Mouse (Mus musculus) embryonic facial prominence, embryonic 14.5 days (tissue): ENCODE measurements around the gene Gm17387. TPM values are rescaled to one million over a fixed set of nuclear protein-coding genes. Genes with fewer than 3 reads are reported as not detected.

ENCODE experiments used
- ATAC-seq: fragments of 200-750 bp; cut with Nextera tagmentation; 2 replicates; pipeline ENCODE4 v1.8.0; 2017; ENCODE audit warnings: low read depth, moderate number of reproducible peaks, moderate TSS enrichment
- DNase-seq: peaks from one replicate; pipeline ENCODE4 v3.0.0-alpha.2; 2015; ENCODE audit warnings: low spot score
- H3K27ac ChIP-seq: fragments of 300-500 bp; sonication (generic); replicated peaks from 2 replicates; pipeline ENCODE4 v1.5.1; 2014; ENCODE audit warnings: low read depth, mild to moderate bottlenecking, low read length, moderate library complexity
- H3K27me3 ChIP-seq: fragments of 300-500 bp; sonication (generic); replicated peaks from 2 replicates; pipeline ENCODE4 v1.6.1; 2014; ENCODE audit warnings: low read length; ENCODE audit not compliant: control insufficient read depth, insufficient read depth
- H3K36me3 ChIP-seq: fragments of 300-500 bp; sonication (generic); 2 replicates; pipeline ENCODE4 v1.6.1; 2014; ENCODE audit warnings: low read length, mixed read lengths; ENCODE audit not compliant: control insufficient read depth, insufficient read depth
- H3K4me1 ChIP-seq: fragments of 300-500 bp; sonication (generic); 2 replicates; pipeline ENCODE4 v1.6.1; 2014; ENCODE audit warnings: antibody characterized with exemption, low read length; ENCODE audit not compliant: control insufficient read depth, insufficient read depth
- H3K4me2 ChIP-seq: fragments of 300-500 bp; sonication (generic); 2 replicates; pipeline ENCODE4 v1.6.1; 2014; ENCODE audit warnings: low read depth, mild to moderate bottlenecking, low read length, moderate library complexity, mixed read lengths
- H3K4me3 ChIP-seq: fragments of 300-500 bp; sonication (generic); 2 replicates; pipeline ENCODE4 v1.5.1; 2014; ENCODE audit warnings: low read depth, mild to moderate bottlenecking, low read length
- H3K9ac ChIP-seq: fragments of 300-500 bp; sonication (generic); 2 replicates; pipeline ENCODE4 v1.6.1; 2014; ENCODE audit warnings: low read depth, mild to moderate bottlenecking, low read length, moderate library complexity, mixed read lengths
- H3K9me3 ChIP-seq: fragments of 300-500 bp; sonication (generic); 2 replicates; pipeline ENCODE4 v1.6.1; 2016; ENCODE audit warnings: low read length; ENCODE audit not compliant: control insufficient read depth
- WGBS: fragments of 180-500 bp; shearing (Covaris S2); extraction: QIAGEN DNeasy Blood & Tissue Kit; methylation state at CpG from one replicate; pipeline ENCODE4 v1.1.7; 2014; 5-methylcytosine and 5-hydroxymethylcytosine counted together
- polyA plus RNA-seq: library from polyadenylated mRNA; unstranded; fragments of >200 nt; fragmentation: Nextera tagmentation; extraction: Ambion mirVana; gene quantifications from 2 replicates; pipeline ENCODE4 v1.2.1, GENCODE M21; 2014

Gm17387 gene
- polyA plus RNA-seq, 1 experiment from 2014 or later: not detected

DNA sequence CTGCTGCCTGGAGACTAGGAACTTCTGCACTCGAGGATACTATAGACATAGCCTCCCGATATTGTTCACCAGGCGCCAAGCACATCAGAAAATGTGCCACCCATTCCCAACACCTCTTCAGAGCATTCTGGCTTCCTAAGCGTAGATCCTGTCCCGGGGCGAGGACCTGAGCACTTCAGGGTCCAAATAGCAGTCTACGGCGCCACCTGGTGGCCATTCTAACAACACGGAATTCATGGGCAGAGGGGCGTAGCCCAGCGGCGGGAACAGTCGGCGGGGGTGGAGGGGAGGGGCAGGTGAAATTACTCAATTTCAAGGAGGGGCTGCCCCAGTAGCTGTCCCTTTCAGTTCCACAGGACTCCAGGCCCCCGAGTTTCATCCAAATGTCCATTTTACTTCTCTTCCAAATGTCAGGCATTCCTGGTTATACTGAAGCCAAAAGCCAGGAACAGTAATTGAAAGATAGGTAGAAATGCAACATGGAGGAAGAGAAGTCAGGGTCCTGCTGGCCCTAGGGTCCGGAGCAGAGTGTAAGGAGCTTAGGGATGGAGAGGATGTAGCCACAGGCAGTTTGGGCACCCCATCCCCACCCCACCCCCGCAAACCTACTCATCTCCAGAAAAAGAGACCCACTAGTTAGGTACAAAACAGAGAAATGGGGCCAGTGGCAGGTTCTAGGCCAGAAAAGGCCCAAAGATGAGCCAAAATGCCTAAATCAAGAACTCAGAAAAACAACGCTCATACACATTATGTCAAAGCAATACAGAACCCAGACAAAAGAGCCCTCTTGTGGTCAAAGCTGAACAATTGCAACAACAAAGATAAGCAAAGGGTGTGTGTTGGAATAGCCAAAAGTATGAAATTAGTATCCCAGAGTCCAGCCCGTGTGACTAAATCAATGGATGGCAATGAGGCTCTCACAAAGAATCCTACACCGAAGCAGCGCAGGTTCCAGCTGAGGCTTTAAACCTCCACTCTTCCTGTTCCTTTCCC is 19.6 kb downstream of the Gm17387 start:
- Histone ChIP-seq H3K4me2 (peak overlapping the region; percentile 61), H3K4me3 (peak overlapping the region; percentile 20), H3K4me1 (peaks cover 11% of the 10 kb centered on the region), H3K27ac (peak overlapping the region; percentile 84), H3K27me3 (no peaks in the 10 kb centered on the region), H3K36me3 (no peaks in the 10 kb centered on the region), H3K9me3 (0 out of 2 replicates have a peak, but pooled peaks cover 3% of the 10 kb centered on the region), H3K9ac (peak overlapping the region; percentile 41)
- peak; percentile 95 for DNase-seq
- WGBS: 9% methylated on average over 21 of the region's 21 CpGs
- ATAC-seq: peak; percentile 94

DNA sequence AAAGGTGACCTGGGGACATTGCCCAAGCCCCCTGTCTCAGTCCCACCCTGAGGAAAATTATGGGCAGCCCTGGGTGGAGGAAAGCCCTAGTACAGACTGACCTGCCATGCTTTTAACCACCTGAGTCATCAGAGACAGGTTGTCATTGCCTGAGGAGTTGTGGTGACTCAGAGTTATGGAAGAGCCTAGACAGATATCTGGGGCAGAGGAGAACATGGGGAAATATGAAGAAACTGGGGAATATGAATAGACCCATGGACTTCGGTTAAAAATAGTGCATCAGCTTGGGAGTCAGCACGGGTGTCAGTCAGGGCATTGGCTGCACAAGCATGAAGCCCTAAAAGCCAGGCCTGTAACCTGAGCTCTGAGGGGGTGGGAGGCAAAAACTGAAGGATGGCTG is 20.4 kb downstream of the Gm17387 start:
- WGBS: 80% methylated on average over 2 of the region's 2 CpGs
- Histone ChIP-seq H3K9me3 (0 out of 2 replicates have a peak, but pooled peaks cover 3% of the 10 kb centered on the region), H3K9ac (no peak overlapping the region), H3K27ac (no peak overlapping the region), H3K4me1 (peaks cover 11% of the 10 kb centered on the region), H3K27me3 (no peaks in the 10 kb centered on the region), H3K4me3 (no peak overlapping the region), H3K4me2 (no peak overlapping the region), H3K36me3 (no peaks in the 10 kb centered on the region)
- ATAC-seq (no peak), DNase-seq (no peak)

DNA sequence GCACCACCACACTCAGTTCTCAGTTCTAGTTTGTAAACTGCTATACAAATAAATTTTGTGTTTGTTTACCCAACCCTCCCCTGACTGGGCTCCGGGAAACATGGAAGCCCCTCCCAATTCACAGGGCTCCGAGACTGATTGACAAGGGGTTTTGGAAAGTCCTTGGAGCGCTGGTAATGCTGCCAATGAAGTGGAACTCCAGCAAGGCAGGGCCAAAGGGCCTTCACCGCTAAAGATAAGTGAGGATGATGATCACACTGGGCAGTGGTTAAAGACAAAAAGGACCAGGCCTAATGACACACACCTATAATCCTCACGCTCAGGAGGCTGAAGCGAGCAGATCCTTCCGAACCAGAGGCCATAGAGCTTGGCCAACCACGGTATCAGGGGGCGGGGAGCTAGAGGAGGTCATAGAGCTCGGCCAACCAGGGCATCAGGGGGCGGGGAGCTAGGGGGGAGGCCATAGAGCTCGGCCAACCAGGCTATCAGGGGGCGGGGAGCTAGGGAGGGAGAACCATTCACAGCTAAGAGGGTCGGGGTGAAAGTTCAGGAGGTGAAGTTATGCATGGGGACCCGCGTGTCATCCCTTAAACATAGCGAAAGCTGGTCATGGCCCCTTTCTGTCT is 22.2 kb downstream of the Gm17387 start:
- WGBS: 73% methylated on average over 17 of the region's 17 CpGs
- H3K27me3 ChIP-seq: no peaks in the 10 kb centered on the region
- DNase-seq (no peak), ATAC-seq (no peak)
- no peak overlapping the region for H3K4me2 ChIP-seq
- peaks cover 11% of the 10 kb centered on the region for H3K4me1 ChIP-seq
- H3K4me3 ChIP-seq: no peak overlapping the region
- no peak overlapping the region for H3K9ac ChIP-seq
- H3K27ac ChIP-seq: no peak overlapping the region
- H3K36me3 ChIP-seq: no peaks in the 10 kb centered on the region
- 0 out of 2 replicates have a peak, but pooled peaks cover 3% of the 10 kb centered on the region for H3K9me3 ChIP-seq

GRCm38 (mm10) chr7:141052016-141052415 is 23.1 kb downstream of the Gm17387 start:
- WGBS: 93% methylated on average over 4 of the region's 4 CpGs

DNA sequence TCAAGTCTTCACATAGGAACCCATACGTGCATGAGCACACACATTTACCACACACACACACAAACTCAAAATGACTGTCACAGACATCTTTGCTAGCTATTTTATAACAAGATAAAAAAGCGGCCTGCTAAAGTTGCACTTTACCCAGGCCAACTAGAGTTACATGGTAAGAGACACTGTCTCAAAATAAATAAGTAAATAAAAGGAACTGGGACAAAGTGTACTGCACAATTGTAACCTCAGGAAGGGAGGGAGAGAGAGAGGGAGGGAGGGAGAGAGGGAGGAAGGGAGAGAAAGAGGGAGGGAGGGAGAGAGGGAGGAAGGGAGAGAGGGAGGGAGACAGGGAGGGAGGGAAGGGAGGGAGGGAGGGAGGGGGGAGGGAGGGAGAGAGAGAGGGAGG is 23.5 kb downstream of the Gm17387 start:
- Histone ChIP-seq H3K4me3 (no peak overlapping the region), H3K4me1 (peaks cover under 1% of the 10 kb centered on the region), H3K9me3 (0 out of 2 replicates have a peak, but pooled peaks cover 3% of the 10 kb centered on the region), H3K36me3 (no peaks in the 10 kb centered on the region), H3K4me2 (no peak overlapping the region), H3K27me3 (no peaks in the 10 kb centered on the region), H3K27ac (no peak overlapping the region), H3K9ac (no peak overlapping the region)
- WGBS: 78% methylated on average over 2 of the region's 2 CpGs
- DNase-seq (no peak), ATAC-seq (no peak)

More at GRCm38 (mm10) chr7:141052016-141052415, 23.1 kb downstream of the Gm17387 start:
- ATAC-seq (no peak), DNase-seq (no peak)
- Histone ChIP-seq H3K9ac (no peak overlapping the region), H3K27ac (no peak overlapping the region), H3K4me2 (no peak overlapping the region), H3K27me3 (no peaks in the 10 kb centered on the region), H3K9me3 (0 out of 2 replicates have a peak, but pooled peaks cover 3% of the 10 kb centered on the region), H3K4me1 (peaks cover 5% of the 10 kb centered on the region), H3K36me3 (no peaks in the 10 kb centered on the region), H3K4me3 (no peak overlapping the region)

GRCm38 (mm10) chr7:141055785-141056184 is 26.9 kb downstream of the Gm17387 start:
- DNase-seq (no peak), ATAC-seq (no peak)
- 81% methylated on average over 4 of the region's 4 CpGs for WGBS
- Histone ChIP-seq H3K27me3 (no peaks in the 10 kb centered on the region), H3K9ac (no peak overlapping the region), H3K4me2 (no peak overlapping the region), H3K4me3 (no peak overlapping the region), H3K27ac (no peak overlapping the region), H3K4me1 (peaks cover 4% of the 10 kb centered on the region; the same call in 1 of the 2 replicates), H3K36me3 (no peaks in the 10 kb centered on the region), H3K9me3 (no peaks in the 10 kb centered on the region)

GRCm38 (mm10) chr7:141056976-141057375 is 28.0 kb downstream of the Gm17387 start:
- 89% methylated on average over 6 of the region's 6 CpGs for WGBS
- Histone ChIP-seq H3K4me2 (no peak overlapping the region), H3K27ac (no peak overlapping the region), H3K4me1 (peaks cover 10% of the 10 kb centered on the region), H3K36me3 (no peaks in the 10 kb centered on the region), H3K9ac (no peak overlapping the region), H3K9me3 (no peaks in the 10 kb centered on the region), H3K27me3 (no peaks in the 10 kb centered on the region), H3K4me3 (no peak overlapping the region)
- no peak for DNase-seq
- ATAC-seq: no peak

DNA sequence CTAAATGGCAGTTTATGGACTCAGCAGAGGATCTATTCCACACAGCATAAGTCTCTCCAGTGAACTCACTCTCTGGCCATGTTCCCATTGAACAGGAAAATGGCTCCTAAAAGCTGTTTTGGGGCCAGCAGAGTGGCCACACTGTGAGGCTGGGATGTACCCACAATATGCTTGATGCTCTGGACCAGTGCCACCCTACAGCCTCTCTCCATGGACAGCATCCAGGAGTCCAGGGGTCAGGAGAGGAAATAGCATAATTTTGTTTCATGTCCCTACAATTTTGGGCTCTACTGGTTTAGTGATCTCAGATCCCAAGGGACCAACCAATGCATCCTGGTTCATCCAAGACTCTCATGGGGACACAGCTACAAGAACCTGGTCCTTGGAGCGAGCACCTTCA is 28.6 kb downstream of the Gm17387 start:
- no peak overlapping the region for H3K27ac ChIP-seq
- no peaks in the 10 kb centered on the region for H3K36me3 ChIP-seq
- DNase-seq (no peak), ATAC-seq (no peak)
- H3K27me3 ChIP-seq: no peaks in the 10 kb centered on the region
- peaks cover 10% of the 10 kb centered on the region for H3K4me1 ChIP-seq
- 96% methylated on average over 1 of the region's 1 CpGs for WGBS
- H3K4me2 ChIP-seq: no peak overlapping the region
- H3K9me3 ChIP-seq: no peaks in the 10 kb centered on the region
- no peak overlapping the region for H3K9ac ChIP-seq
- H3K4me3 ChIP-seq: no peak overlapping the region
